Mouse (Mus musculus) kidney, adult 18-20 months (tissue): ENCODE data around the gene Neurog2.
A peak's percentile ranks its signal among the peaks of the same experiment; 100 is the strongest.

ENCODE experiments used
- DNase-seq: peaks from one replicate; pipeline ENCODE4 v3.0.0; 2021

The Neurog2 gene

GRCm38 (mm10) chr3:127646156-127646825 lies 13.4 kb downstream of the Neurog2 start:
- no peak for DNase-seq

- no peak for DNase-seq
Observed at GRCm38 (mm10) chr3:127651742-127652653, 19.1 kb downstream of the Neurog2 start.

GRCm38 (mm10) chr3:127660712-127661111 lies 27.8 kb downstream of the Neurog2 start:
- no peak for DNase-seq

GRCm38 (mm10) chr3:127661646-127662531 lies 29.0 kb downstream of the Neurog2 start:
- no peak for DNase-seq

GRCm38 (mm10) chr3:127679703-127680102 lies 46.8 kb downstream of the Neurog2 start:
- peak; percentile 17 for DNase-seq
